Mouse (Mus musculus) kidney, adult 2 months (tissue): ENCODE results near the gene Nav2.

ENCODE experiments used
- CTCF ChIP-seq: fragments of 200-500 bp; conservative IDR thresholded peaks from 2 replicates; pipeline ENCODE4 v1.5.1; 2011; ENCODE audit warnings: low read depth, mild to moderate bottlenecking, control low read depth, low read length, moderate library complexity, mixed read lengths; ENCODE audit not compliant: insufficient read depth, insufficient read length
- POLR2A ChIP-seq: fragments of 200-500 bp; IDR thresholded peaks from one replicate; pipeline ENCODE4 v1.6.1; 2011; ENCODE audit warnings: low read depth, low read length, control low read depth

GRCm38 (mm10) chr7:49104793-49105192 lies 196.3 kb downstream of the Nav2 start:
- TF ChIP-seq CTCF: no peak
- TF ChIP-seq POLR2A: no peak
